Mouse (Mus musculus) C2C12 (cell line): ENCODE measurements around the gene Crtam. TPM values are rescaled to one million over a fixed set of nuclear protein-coding genes. Genes with fewer than 3 reads are reported as not detected.

Experiments used
- H3K27me3 ChIP-seq: one replicate; pipeline ENCODE4 v1.6.1; 2011; ENCODE audit not compliant: control insufficient read depth, insufficient read depth, insufficient read length
- H3K36me3 ChIP-seq: one replicate; pipeline ENCODE4 v1.6.1; 2011; ENCODE audit not compliant: control insufficient read depth, insufficient read depth
- H3K4me3 ChIP-seq: one replicate; pipeline ENCODE4 v1.5.1; 2011; ENCODE audit warnings: mild to moderate bottlenecking, control low read depth; ENCODE audit not compliant: poor library complexity, insufficient read depth, severe bottlenecking
- H3K79me2 ChIP-seq: one replicate; pipeline ENCODE4 v1.6.1; 2011; ENCODE audit not compliant: control insufficient read depth, insufficient read depth
- H3K79me3 ChIP-seq: one replicate; pipeline ENCODE4 v1.6.1; 2011; ENCODE audit warnings: low read depth, control low read depth
- H3ac ChIP-seq: one replicate; pipeline ENCODE3; 2011; ENCODE audit warnings: low read depth; ENCODE audit not compliant: control insufficient read depth, insufficient read length
- CEBPB ChIP-seq: IDR thresholded peaks from one replicate; pipeline ENCODE4 v1.6.1; 2011; ENCODE audit warnings: low read depth, mild to moderate bottlenecking, control low read depth, moderate library complexity
- CTCF ChIP-seq: IDR thresholded peaks from one replicate; pipeline ENCODE4 v1.5.1; 2011; ENCODE audit not compliant: control insufficient read depth, insufficient read depth, insufficient read length
- FOSL1 ChIP-seq: IDR thresholded peaks from one replicate; pipeline ENCODE4 v1.8.0; 2011; ENCODE audit warnings: mild to moderate bottlenecking, low read length; ENCODE audit not compliant: poor library complexity, insufficient read depth, severe bottlenecking
- MAX ChIP-seq: IDR thresholded peaks from one replicate; pipeline ENCODE4 v1.6.1; 2011; ENCODE audit warnings: mild to moderate bottlenecking, control low read depth
- MYOD1 ChIP-seq: IDR thresholded peaks from one replicate; pipeline ENCODE4 v1.6.1; 2011; ENCODE audit warnings: low read depth; ENCODE audit not compliant: control insufficient read depth, insufficient read length
- MYOG ChIP-seq: IDR thresholded peaks from one replicate; pipeline ENCODE4 v1.6.1; 2011; ENCODE audit not compliant: control insufficient read depth, insufficient read length; ENCODE audit errors: extremely low read depth
- USF1 ChIP-seq: IDR thresholded peaks from one replicate; pipeline ENCODE4 v1.6.1; 2011; ENCODE audit warnings: low read depth, mild to moderate bottlenecking, control low read depth, moderate library complexity
- long read RNA-seq, 2 experiments: library from polyadenylated mRNA; unstranded; transcript quantifications; one replicate each; pipeline ENCODE4 v2.0.0; 2019 to 2020
- polyA plus RNA-seq: library from polyadenylated mRNA; unstranded; fragments of >200 nt; fragmentation: generic; extraction: Trizol; gene quantifications from one replicate; pipeline ENCODE4 v1.2.1, GENCODE M21; 2012; ENCODE audit warnings: missing spikeins

Crtam gene
- polyA plus RNA-seq = 0.04 TPM
- long read RNA-seq, experiment 1 = 0 reads
- long read RNA-seq, experiment 2 = 0 reads

GRCm38 (mm10) chr9:41004415-41004814 lies at the start of gene Crtam:
Gene Crtam, minus strand, starts transcription at chr9:41004628.
- Histone ChIP-seq H3K4me3 (no peak within 1 kb of the TSS), H3K79me3 (no peaks in the 10 kb centered on the region), H3ac (no peak within 1 kb of the TSS), H3K79me2 (no peaks in the 10 kb centered on the region), H3K36me3 (no peaks in the 10 kb centered on the region), H3K27me3 (no peaks in the 10 kb centered on the region)
- TF ChIP-seq FOSL1 (no peak), MYOG (no peak), MAX (no peak), CTCF (no peak), CEBPB (no peak), USF1 (no peak), MYOD1 (no peak)

GRCm38 (mm10) chr9:41054166-41054565 lies 49.7 kb upstream of the Crtam start:
- Histone ChIP-seq H3K36me3 (no peaks in the 10 kb centered on the region), H3K27me3 (no peaks in the 10 kb centered on the region), H3K4me3 (no peak overlapping the region), H3K79me3 (no peaks in the 10 kb centered on the region), H3ac (no peak overlapping the region), H3K79me2 (no peaks in the 10 kb centered on the region)
- TF ChIP-seq USF1 (no peak), CTCF (no peak), FOSL1 (no peak), CEBPB (no peak), MAX (no peak), MYOG (no peak), MYOD1 (no peak)

- Histone ChIP-seq H3ac (no peak overlapping the region), H3K27me3 (no peaks in the 10 kb centered on the region), H3K79me2 (no peaks in the 10 kb centered on the region), H3K4me3 (no peak overlapping the region), H3K36me3 (no peaks in the 10 kb centered on the region), H3K79me3 (no peaks in the 10 kb centered on the region)
- TF ChIP-seq MAX = no peak
- no peak for TF ChIP-seq CTCF
Observed at GRCm38 (mm10) chr9:41053478-41053877, 49.0 kb upstream of the Crtam start.

- Histone ChIP-seq H3K4me3 (no peak overlapping the region), H3ac (no peak overlapping the region), H3K79me2 (no peaks in the 10 kb centered on the region), H3K79me3 (no peaks in the 10 kb centered on the region), H3K36me3 (no peaks in the 10 kb centered on the region), H3K27me3 (no peaks in the 10 kb centered on the region)
- no peak for TF ChIP-seq MAX
Observed at GRCm38 (mm10) chr9:41051080-41051932, 46.9 kb upstream of the Crtam start.

- Histone ChIP-seq H3K36me3 (no peaks in the 10 kb centered on the region), H3K79me2 (no peaks in the 10 kb centered on the region), H3ac (no peak overlapping the region), H3K4me3 (no peak overlapping the region), H3K79me3 (no peaks in the 10 kb centered on the region), H3K27me3 (no peaks in the 10 kb centered on the region)
- TF ChIP-seq MYOD1 = no peak
- TF ChIP-seq USF1 = no peak
- TF ChIP-seq CTCF = no peak
- no peak for TF ChIP-seq CEBPB
- TF ChIP-seq MYOG = no peak
- TF ChIP-seq MAX = no peak
- no peak for TF ChIP-seq FOSL1
Observed at GRCm38 (mm10) chr9:41050331-41051079, 46.1 kb upstream of the Crtam start.

GRCm38 (mm10) chr9:41049282-41049681 lies 44.9 kb upstream of the Crtam start:
- no peak for TF ChIP-seq MYOG
- no peak for TF ChIP-seq FOSL1
- TF ChIP-seq CTCF = no peak
- no peak for TF ChIP-seq USF1
- TF ChIP-seq MYOD1 = no peak
- TF ChIP-seq CEBPB = no peak
- TF ChIP-seq MAX = no peak
- Histone ChIP-seq H3K4me3 (no peak overlapping the region), H3ac (no peak overlapping the region), H3K79me3 (no peaks in the 10 kb centered on the region), H3K79me2 (no peaks in the 10 kb centered on the region), H3K27me3 (no peaks in the 10 kb centered on the region), H3K36me3 (no peaks in the 10 kb centered on the region)
